Mouse (Mus musculus): ENCODE measurements around the gene Snap25. TPM values are rescaled to one million over a fixed set of nuclear protein-coding genes. Genes with fewer than 3 reads are reported as not detected.

Snap25 gene
- total and polyA plus RNA-seq, 2 experiments from 2014 or later: 227 to 341 TPM

GRCm38 (mm10) chr2:136676196-136676595 is 37.1 kb upstream of the Snap25 start:
- Histone ChIP-seq H3K36me3 (ENCODE audit: insufficient read depth, low read length) (no peaks in the 10 kb centered on the region), H3K9ac (replicated peaks; ENCODE audit: low read length) (no peak overlapping the region), H3K9me3 (ENCODE audit: low read length) (no peaks in the 10 kb centered on the region), H3K4me2 (ENCODE audit: low read depth, low read length) (no peak overlapping the region), H3K4me1 (ENCODE audit: insufficient read depth, low read length) (no peaks in the 10 kb centered on the region), H3K27me3 (ENCODE audit: insufficient read depth, low read length) (no peaks in the 10 kb centered on the region), H3K27ac (no peak overlapping the region), H3K4me3 (ENCODE audit: low read length) (no peak overlapping the region)
- no peak for ATAC-seq
- WGBS: 92% methylated on average over 2 of the region's 2 CpGs
- TF ChIP-seq CTCF (IDR thresholded peaks at IDR 0.05; ENCODE audit: low read depth): no peak
- no peak for DNase-seq (ENCODE audit: low spot score)

- no peak for TF ChIP-seq CTCF (IDR thresholded peaks at IDR 0.05; ENCODE audit: low read depth)
- WGBS: 66% methylated on average over 8 of the region's 8 CpGs
- no peak overlapping the region for H3K4me3 ChIP-seq (ENCODE audit: low read length)
- H3K27me3 ChIP-seq (ENCODE audit: insufficient read depth, low read length): no peaks in the 10 kb centered on the region
- H3K27ac ChIP-seq: no peak overlapping the region
- H3K36me3 ChIP-seq (ENCODE audit: insufficient read depth, low read length): no peaks in the 10 kb centered on the region
- H3K4me1 ChIP-seq (ENCODE audit: insufficient read depth, low read length): no peaks in the 10 kb centered on the region
- H3K4me2 ChIP-seq (ENCODE audit: low read depth, low read length): no peak overlapping the region
- H3K9me3 ChIP-seq (ENCODE audit: low read length): no peaks in the 10 kb centered on the region
- ATAC-seq (no peak), DNase-seq (ENCODE audit: low spot score) (no peak)
- no peak overlapping the region for H3K9ac ChIP-seq (replicated peaks; ENCODE audit: low read length)
These were observed 36.3 kb upstream of the Snap25 start for GRCm38 (mm10) chr2:136676918-136677445.

- peak; percentile 85 for ATAC-seq
- peak overlapping the region; percentile 77 for H3K27ac ChIP-seq
- peak; percentile 75 for DNase-seq (ENCODE audit: low spot score)
- 1% methylated on average over 43 of the region's 44 CpGs for WGBS
- H3K4me1 ChIP-seq (ENCODE audit: insufficient read depth, low read length): no peaks in the 10 kb centered on the region
- H3K4me2 ChIP-seq (ENCODE audit: low read depth, low read length): peak overlapping the region; percentile 99
- H3K9me3 ChIP-seq (ENCODE audit: low read length): no peaks in the 10 kb centered on the region
- no peaks in the 10 kb centered on the region for H3K36me3 ChIP-seq (ENCODE audit: insufficient read depth, low read length)
- H3K27me3 ChIP-seq (ENCODE audit: insufficient read depth, low read length): no peaks in the 10 kb centered on the region
- no peak for TF ChIP-seq CTCF (IDR thresholded peaks at IDR 0.05; ENCODE audit: low read depth)
- H3K4me3 ChIP-seq (ENCODE audit: low read length): peak overlapping the region; percentile 54
- peak overlapping the region; percentile 74 for H3K9ac ChIP-seq (replicated peaks; ENCODE audit: low read length)
These were observed 34.7 kb upstream of the Snap25 start for GRCm38 (mm10) chr2:136678321-136679161.

- no peaks in the 10 kb centered on the region for H3K9me3 ChIP-seq (ENCODE audit: low read length)
- no peaks in the 10 kb centered on the region for H3K27me3 ChIP-seq (ENCODE audit: insufficient read depth, low read length)
- peak overlapping the region; percentile 74; the same call in 1 of the 2 replicates for H3K9ac ChIP-seq (replicated peaks; ENCODE audit: low read length)
- H3K4me2 ChIP-seq (ENCODE audit: low read depth, low read length): peak overlapping the region; percentile 99
- H3K36me3 ChIP-seq (ENCODE audit: insufficient read depth, low read length): no peaks in the 10 kb centered on the region
- no peak; the same call in 1 of the 2 replicates for TF ChIP-seq CTCF (IDR thresholded peaks at IDR 0.05; ENCODE audit: low read depth)
- peak overlapping the region; percentile 54 for H3K4me3 ChIP-seq (ENCODE audit: low read length)
- ATAC-seq: peak; percentile 93
- no peaks in the 10 kb centered on the region for H3K4me1 ChIP-seq (ENCODE audit: insufficient read depth, low read length)
- WGBS: 1% methylated on average over 24 of the region's 24 CpGs
- DNase-seq (ENCODE audit: low spot score): peak; percentile 84
- peak overlapping the region; percentile 77 for H3K27ac ChIP-seq
These were observed 33.7 kb upstream of the Snap25 start for GRCm38 (mm10) chr2:136679280-136680221.

- no peak overlapping the region for H3K27ac ChIP-seq
- peak; percentile 19 for DNase-seq (ENCODE audit: low spot score)
These were observed 30.9 kb upstream of the Snap25 start for GRCm38 (mm10) chr2:136682146-136682860.

GRCm38 (mm10) chr2:136686195-136686594 is 27.1 kb upstream of the Snap25 start:
- ATAC-seq (no peak), DNase-seq (ENCODE audit: low spot score) (peak; percentile 78)
- TF ChIP-seq CTCF (IDR thresholded peaks at IDR 0.05; ENCODE audit: low read depth): no peak
- Histone ChIP-seq H3K27ac (no peak overlapping the region), H3K9ac (replicated peaks; ENCODE audit: low read length) (no peak overlapping the region), H3K4me3 (ENCODE audit: low read length) (no peak overlapping the region), H3K36me3 (ENCODE audit: insufficient read depth, low read length) (no peaks in the 10 kb centered on the region), H3K4me1 (ENCODE audit: insufficient read depth, low read length) (no peaks in the 10 kb centered on the region), H3K27me3 (ENCODE audit: insufficient read depth, low read length) (no peaks in the 10 kb centered on the region), H3K4me2 (ENCODE audit: low read depth, low read length) (no peak overlapping the region), H3K9me3 (ENCODE audit: low read length) (no peaks in the 10 kb centered on the region)
- WGBS: 33% methylated on average over 3 of the region's 3 CpGs

More at GRCm38 (mm10) chr2:136682146-136682860, 30.9 kb upstream of the Snap25 start:
- Histone ChIP-seq H3K4me2 (ENCODE audit: low read depth, low read length) (no peak overlapping the region), H3K4me1 (ENCODE audit: insufficient read depth, low read length) (no peaks in the 10 kb centered on the region), H3K36me3 (ENCODE audit: insufficient read depth, low read length) (no peaks in the 10 kb centered on the region), H3K9ac (replicated peaks; ENCODE audit: low read length) (no peak overlapping the region), H3K27me3 (ENCODE audit: insufficient read depth, low read length) (no peaks in the 10 kb centered on the region), H3K4me3 (ENCODE audit: low read length) (no peak overlapping the region), H3K9me3 (ENCODE audit: low read length) (no peaks in the 10 kb centered on the region)
- ATAC-seq: no peak
- TF ChIP-seq CTCF (IDR thresholded peaks at IDR 0.05; ENCODE audit: low read depth): no peak
- 57% methylated on average over 11 of the region's 11 CpGs for whole genome bisulfite sequencing

Measured in hindbrain, postnatal 0 days (tissue).